Mouse (Mus musculus) CH12F3 (cell line): Measurements from ENCODE around the gene Etv2.

ENCODE experiments used
- in situ Hi-C: fragments of 300-500 bp; cut with MboI; formaldehyde crosslinking; loops from 2 replicates; pipeline ENCODE4 v1.14.3; 2020; ENCODE audit warnings: low sequenced_read_pairs

Gene Etv2

GRCm38 (mm10) chr7:30589435-30590301, 46.0 kb downstream of the Etv2 start:
- in situ Hi-C loops = no loop called here

- in situ Hi-C loops = no loop called here
Measured at GRCm38 (mm10) chr7:30588676-30589434, 46.8 kb downstream of the Etv2 start, which contains the start of gene Kmt2b. TSS of gene Kmt2b (minus strand) at chr7:30588726.

- in situ Hi-C loops = no loop called here
Measured at GRCm38 (mm10) chr7:30587842-30588667, 47.6 kb downstream of the Etv2 start.

DNA sequence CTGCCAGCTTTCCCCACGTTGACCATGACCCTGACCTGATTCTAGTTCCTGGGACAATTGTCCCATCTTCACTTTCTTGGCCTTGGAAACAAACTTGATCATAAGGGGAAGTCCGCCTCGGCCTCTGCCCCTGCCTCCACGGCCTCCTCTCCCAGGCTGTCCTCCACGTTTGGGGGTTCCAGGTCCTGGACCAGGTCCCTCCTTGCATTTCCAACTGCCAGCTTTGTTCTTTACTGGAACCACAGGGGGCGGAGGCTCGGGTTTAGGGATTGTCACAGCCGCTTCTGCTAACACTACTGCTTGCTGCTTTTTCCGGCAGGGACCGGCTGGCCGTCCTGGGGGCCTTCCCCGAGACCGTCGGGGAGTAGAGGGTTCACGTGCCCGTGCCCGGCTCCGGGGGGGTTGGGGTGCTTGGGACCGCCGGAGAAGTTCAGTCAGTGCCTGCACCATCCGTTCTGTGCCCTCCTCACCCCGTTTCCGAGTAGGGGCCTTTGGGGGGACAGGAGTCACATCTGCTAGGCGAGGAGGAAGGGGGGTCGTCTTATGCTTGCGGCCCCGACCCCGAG, 49.1 kb downstream of the Etv2 start:
- in situ Hi-C loops = no loop called here

DNA sequence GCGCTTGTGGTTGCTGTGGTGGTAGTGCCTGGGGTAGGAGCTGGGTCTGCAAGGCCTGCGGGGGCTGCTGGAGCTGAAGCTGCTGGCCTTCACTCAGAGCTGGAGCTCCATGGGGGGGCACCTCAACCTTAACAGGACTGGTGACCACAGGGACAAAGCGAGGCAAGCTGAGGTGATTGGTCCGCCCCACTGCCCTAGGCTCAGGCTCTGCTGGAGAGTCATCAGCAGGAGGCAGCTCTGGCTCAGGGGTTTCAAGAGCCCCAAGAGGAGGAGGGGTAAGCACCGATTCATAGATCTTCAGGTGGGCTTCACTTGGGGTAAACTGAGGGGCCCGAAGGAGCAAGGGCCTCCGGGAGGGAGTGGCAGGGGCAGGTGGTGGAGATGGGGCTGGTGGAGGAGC, 50.5 kb downstream of the Etv2 start:
- in situ Hi-C loops = no loop called here

DNA sequence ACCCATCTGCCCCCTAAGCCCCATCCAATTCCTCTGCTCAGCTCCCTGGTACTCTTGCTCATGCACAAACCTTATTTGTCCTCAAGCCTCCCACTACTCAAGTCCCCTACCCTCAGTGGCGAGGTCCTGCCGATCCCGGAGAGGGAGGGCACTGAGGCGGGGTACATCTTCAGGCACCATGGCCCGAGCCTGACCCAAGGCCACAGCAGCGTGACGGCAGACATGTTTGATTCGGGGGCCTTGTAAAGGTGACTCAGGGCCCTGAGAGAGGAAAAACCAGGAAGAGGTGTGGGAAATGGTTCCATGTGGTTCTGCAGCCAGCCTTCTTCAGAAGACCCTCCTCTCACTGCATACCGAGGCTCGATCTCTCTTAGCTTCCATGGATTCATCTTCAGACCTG, 51.3 kb downstream of the Etv2 start:
- in situ Hi-C loops = no loop called here
